Mouse (Mus musculus) embryonic facial prominence, embryonic 11.5 days (tissue): ENCODE data around the gene Traf3ip3. TPM values are rescaled to one million over a fixed set of nuclear protein-coding genes. Genes with fewer than 3 reads are reported as not detected.

Experiments used
- ATAC-seq: fragments of 200-750 bp; cut with Nextera tagmentation; replicated peaks from 2 replicates; pipeline ENCODE4 v1.8.0; 2017; ENCODE audit warnings: low read depth; ENCODE audit not compliant: insufficient number of reproducible peaks, low FRiP score, low TSS enrichment
- DNase-seq: peaks from one replicate; pipeline ENCODE4 v3.0.0-alpha.2; 2015; ENCODE audit warnings: low spot score
- H3K27ac ChIP-seq: fragments of 300-500 bp; sonication (generic); replicated peaks from 2 replicates; pipeline ENCODE4 v1.5.1; 2014; ENCODE audit warnings: mild to moderate bottlenecking, low read depth, low read length, control low read depth
- H3K27me3 ChIP-seq: fragments of 300-500 bp; sonication (generic); 2 replicates; pipeline ENCODE4 v1.6.1; 2014; ENCODE audit warnings: mild to moderate bottlenecking, low read length, moderate library complexity, mixed read lengths; ENCODE audit not compliant: control insufficient read depth, insufficient read depth
- H3K36me3 ChIP-seq: fragments of 300-500 bp; sonication (generic); replicated peaks from 2 replicates; pipeline ENCODE4 v1.6.1; 2014; ENCODE audit warnings: low read depth, mild to moderate bottlenecking, low read length, moderate library complexity, mixed read lengths; ENCODE audit not compliant: control insufficient read depth, insufficient read depth
- H3K4me1 ChIP-seq: fragments of 300-500 bp; sonication (generic); 2 replicates; pipeline ENCODE4 v1.6.1; 2014; ENCODE audit warnings: low read length, mixed read lengths; ENCODE audit not compliant: control insufficient read depth, insufficient read depth
- H3K4me2 ChIP-seq: fragments of 300-500 bp; sonication (generic); 2 replicates; pipeline ENCODE4 v1.6.1; 2014; ENCODE audit warnings: low read depth, mild to moderate bottlenecking, control low read depth, low read length, moderate library complexity
- H3K4me3 ChIP-seq: fragments of 300-500 bp; sonication (generic); 2 replicates; pipeline ENCODE4 v1.5.1; 2014; ENCODE audit warnings: low read depth, low read length, control low read depth
- H3K9ac ChIP-seq: fragments of 300-500 bp; sonication (generic); replicated peaks from 2 replicates; pipeline ENCODE4 v1.6.1; 2014; ENCODE audit warnings: mild to moderate bottlenecking, control low read depth, low read length
- H3K9me3 ChIP-seq: fragments of 300-500 bp; sonication (generic); replicated peaks from 2 replicates; pipeline ENCODE4 v1.6.1; 2016; ENCODE audit warnings: mild to moderate bottlenecking, low read length, inconsistent platforms, mixed read lengths; ENCODE audit not compliant: control insufficient read depth
- WGBS: fragments of 180-500 bp; shearing (Covaris S2); extraction: QIAGEN DNeasy Blood & Tissue Kit; methylation state at CpG from one replicate; pipeline ENCODE4 v1.1.7; 2014; 5-methylcytosine and 5-hydroxymethylcytosine counted together
- polyA plus RNA-seq: library from polyadenylated mRNA; unstranded; fragments of >200 nt; fragmentation: Nextera tagmentation; extraction: Ambion mirVana; gene quantifications from 2 replicates; pipeline ENCODE4 v1.2.1, GENCODE M21; 2014

Traf3ip3 gene
- polyA plus RNA-seq, 1 experiment from 2014 or later, result 1.5 TPM

DNA sequence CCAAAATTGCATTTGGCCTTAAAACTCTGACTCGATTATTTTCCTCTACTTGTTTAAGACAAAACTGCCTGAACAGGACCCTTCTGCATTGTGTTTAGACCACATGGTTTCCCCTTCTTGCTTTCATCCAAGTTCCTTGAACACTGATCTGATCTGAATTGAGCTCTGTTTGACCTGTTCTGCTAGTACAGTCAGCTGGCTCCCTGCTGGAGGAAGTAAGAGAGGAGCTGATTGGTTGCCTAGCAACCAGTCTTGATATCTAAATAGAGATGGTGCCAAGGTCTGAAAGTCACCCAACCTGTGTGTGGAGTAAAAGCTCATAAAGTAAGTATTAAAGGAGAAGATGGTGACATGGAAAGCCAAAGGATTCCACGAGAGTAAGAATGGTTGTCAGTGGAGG is 31.6 kb downstream of the Traf3ip3 start:
- Histone ChIP-seq H3K9ac (no peak overlapping the region), H3K27me3 (no peaks in the 10 kb centered on the region), H3K9me3 (no peaks in the 10 kb centered on the region), H3K4me3 (no peak overlapping the region), H3K27ac (no peak overlapping the region), H3K4me2 (no peak overlapping the region), H3K36me3 (no peaks in the 10 kb centered on the region), H3K4me1 (no peaks in the 10 kb centered on the region)
- no peak for ATAC-seq
- DNase-seq, result no peak
- 85% methylated on average over 2 of the region's 2 CpGs for WGBS

DNA sequence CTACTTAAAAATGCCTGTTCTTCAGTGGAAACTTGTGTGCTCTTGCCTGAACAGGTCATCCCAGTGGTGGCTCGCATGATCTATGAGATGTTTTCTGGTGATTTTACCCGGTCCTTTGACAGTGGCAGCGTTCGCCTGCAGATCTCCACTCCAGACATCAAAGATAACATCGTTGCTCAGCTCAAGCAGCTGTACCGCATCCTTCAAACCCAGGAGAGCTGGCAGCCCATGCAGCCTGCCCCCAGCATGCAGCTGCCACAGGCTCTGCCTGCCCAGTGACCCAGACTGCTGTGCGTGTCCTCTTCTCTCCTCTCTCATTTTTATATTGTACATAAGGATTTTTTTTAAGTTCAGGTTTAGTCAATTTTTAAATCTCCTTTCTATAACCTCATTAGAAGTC is 32.3 kb downstream of the Traf3ip3 start:
- DNase-seq, result no peak
- Histone ChIP-seq H3K36me3 (no peaks in the 10 kb centered on the region), H3K4me3 (no peak overlapping the region), H3K9me3 (no peaks in the 10 kb centered on the region), H3K27me3 (no peaks in the 10 kb centered on the region), H3K27ac (no peak overlapping the region), H3K4me2 (no peak overlapping the region), H3K9ac (no peak overlapping the region), H3K4me1 (no peaks in the 10 kb centered on the region)
- 91% methylated on average over 7 of the region's 7 CpGs for WGBS
- ATAC-seq, result no peak

DNA sequence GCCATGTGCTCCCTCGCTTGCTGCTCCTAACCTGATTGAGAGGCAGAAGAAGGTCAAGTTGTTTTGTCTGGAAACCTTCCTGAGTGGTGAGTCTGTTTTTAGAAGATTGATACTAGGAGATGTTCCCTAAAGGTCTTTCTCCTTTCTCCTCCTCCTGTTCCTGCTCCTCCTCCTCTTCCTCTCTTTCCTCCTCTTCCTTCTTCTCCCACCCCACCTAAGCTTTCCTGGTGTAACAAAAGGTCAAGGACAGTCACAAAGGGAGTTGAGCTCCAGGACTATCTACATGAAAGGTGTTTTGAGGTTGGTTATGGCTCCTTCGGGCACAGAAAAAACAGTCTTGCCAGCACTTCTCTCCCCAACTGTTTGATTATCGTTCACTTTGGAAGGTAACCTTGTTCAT is 33.8 kb downstream of the Traf3ip3 start, which contains the start of gene A130010J15Rik:
TSS of gene A130010J15Rik (plus strand) at position 301 of the 400 bp plus-strand sequence.
- Histone ChIP-seq H3K9me3 (no peaks in the 10 kb centered on the region), H3K4me3 (no peak within 1 kb of the TSS), H3K36me3 (no peaks in the 10 kb centered on the region), H3K4me1 (no peaks in the 10 kb centered on the region), H3K27me3 (no peaks in the 10 kb centered on the region), H3K27ac (no peak within 1 kb of the TSS), H3K9ac (no peak within 1 kb of the TSS), H3K4me2 (no peak within 1 kb of the TSS)
- ATAC-seq (no peak), DNase-seq (no peak)
- 92% methylated on average over 3 of the region's 3 CpGs for WGBS

DNA sequence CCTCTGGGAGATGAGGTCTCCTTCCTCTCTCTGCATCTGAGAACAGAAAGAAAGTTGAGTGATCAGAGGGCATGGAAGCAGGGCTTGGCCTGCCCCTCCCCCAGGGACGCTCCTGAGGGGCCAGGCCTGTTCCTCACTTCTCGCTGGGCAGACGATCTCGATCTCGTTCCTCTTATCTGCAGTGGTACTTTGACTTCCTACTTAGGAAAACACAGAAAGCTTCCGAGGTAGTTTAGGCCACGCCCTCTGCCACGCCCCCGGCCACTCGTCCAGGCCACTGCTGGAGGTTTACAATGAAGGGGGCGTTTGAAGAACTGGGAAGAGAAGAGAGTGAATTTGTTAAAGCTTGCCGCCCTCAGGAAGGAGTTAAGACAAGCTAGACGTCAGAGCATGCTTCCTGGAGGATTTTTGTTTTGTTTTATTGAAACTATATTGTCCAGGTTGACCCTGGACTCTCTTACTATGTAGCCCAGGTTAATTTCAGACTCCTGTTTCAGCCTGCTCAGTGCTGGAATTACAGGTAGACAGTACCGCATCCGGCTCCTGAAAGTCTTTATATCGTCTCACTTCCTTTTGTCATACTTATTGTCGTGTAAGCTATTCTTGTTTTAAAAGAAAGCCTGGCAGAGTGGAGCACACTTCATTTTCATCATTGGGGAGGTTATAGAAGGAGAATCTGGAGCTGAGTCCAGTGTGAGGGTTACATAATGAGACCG is 41.0 kb downstream of the Traf3ip3 start:
- peak; percentile 25; the same call in 1 of the 2 replicates for ATAC-seq
- Histone ChIP-seq H3K27me3 (no peaks in the 10 kb centered on the region), H3K9me3 (no peaks in the 10 kb centered on the region), H3K4me3 (0 out of 2 replicates have a peak overlapping the region, but pooled peaks have one; percentile 17), H3K36me3 (no peaks in the 10 kb centered on the region), H3K4me2 (peak overlapping the region; percentile 37), H3K9ac (peak overlapping the region; percentile 44), H3K27ac (no peak overlapping the region), H3K4me1 (no peaks in the 10 kb centered on the region)
- WGBS, result 14% methylated on average over 18 of the region's 18 CpGs
- peak; percentile 72 for DNase-seq

DNA sequence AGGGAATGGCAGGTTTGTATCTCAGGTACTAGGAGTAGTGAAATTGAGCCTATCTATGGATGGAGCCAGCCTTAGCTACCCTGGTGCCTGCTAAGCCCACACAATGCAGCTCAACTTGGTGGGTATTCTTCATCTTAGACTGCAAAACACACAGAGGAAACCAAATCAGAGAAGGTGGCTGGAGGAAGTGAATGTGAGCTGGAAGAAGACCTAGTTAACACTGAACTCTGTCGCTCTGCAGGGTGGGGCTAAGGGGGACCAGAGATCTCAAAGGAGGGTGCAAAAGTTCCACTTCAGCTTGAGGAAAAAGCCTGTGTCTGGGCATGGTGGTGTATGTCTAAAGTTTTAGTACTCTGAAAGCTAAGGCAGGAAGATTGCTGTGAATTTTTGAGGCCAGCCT is 41.9 kb downstream of the Traf3ip3 start:
- no peaks in the 10 kb centered on the region for H3K4me1 ChIP-seq
- no peaks in the 10 kb centered on the region for H3K27me3 ChIP-seq
- no peaks in the 10 kb centered on the region for H3K9me3 ChIP-seq
- H3K36me3 ChIP-seq, result no peaks in the 10 kb centered on the region
- DNase-seq (no peak), ATAC-seq (no peak)
- H3K9ac ChIP-seq, result no peak overlapping the region
- no peak overlapping the region for H3K4me3 ChIP-seq
- WGBS, result 52% methylated on average over 1 of the region's 1 CpGs
- no peak overlapping the region for H3K4me2 ChIP-seq
- no peak overlapping the region for H3K27ac ChIP-seq

DNA sequence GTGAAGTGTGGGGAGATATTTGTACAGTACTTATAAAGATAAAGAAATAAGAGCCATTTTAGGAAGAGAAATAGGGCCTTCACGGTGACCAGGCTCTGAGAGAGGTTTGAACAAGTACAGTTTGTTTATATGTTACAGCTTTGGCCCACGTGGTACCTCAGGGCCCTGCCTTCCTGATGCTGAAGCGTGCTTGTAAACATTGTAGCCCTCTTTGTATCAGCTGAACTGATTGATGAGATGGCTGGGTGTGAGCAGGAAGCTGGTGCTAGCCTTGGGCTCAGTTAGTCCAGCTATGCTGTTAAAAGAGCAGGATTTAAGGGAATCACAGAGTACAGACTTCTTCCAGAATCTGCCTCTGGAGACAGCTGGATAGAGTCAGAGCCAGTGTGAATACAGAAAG is 42.3 kb downstream of the Traf3ip3 start:
- no peaks in the 10 kb centered on the region for H3K4me1 ChIP-seq
- no peak overlapping the region for H3K9ac ChIP-seq
- DNase-seq (no peak), ATAC-seq (no peak)
- peaks cover 4% of the 10 kb centered on the region for H3K27me3 ChIP-seq
- no peak overlapping the region for H3K27ac ChIP-seq
- no peak overlapping the region for H3K4me2 ChIP-seq
- no peaks in the 10 kb centered on the region for H3K9me3 ChIP-seq
- 55% methylated on average over 3 of the region's 3 CpGs for WGBS
- no peak overlapping the region for H3K4me3 ChIP-seq
- H3K36me3 ChIP-seq, result no peaks in the 10 kb centered on the region

DNA sequence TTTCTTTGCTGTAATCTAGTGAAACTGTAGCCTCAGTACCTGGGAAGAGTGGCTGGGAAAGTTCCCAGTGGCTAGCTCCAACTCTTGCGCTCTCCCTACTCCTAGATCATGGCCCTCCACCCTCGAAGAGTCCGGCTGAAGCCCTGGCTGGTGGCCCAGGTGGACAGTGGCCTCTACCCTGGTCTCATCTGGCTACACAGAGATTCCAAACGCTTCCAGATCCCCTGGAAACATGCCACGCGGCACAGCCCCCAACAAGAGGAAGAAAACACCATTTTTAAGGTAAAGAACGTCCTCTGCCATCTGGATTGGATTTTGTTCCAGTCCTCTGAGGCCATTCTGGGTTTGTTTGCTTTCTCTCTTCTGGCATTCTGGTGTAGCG is 44.4 kb downstream of the Traf3ip3 start:
- Histone ChIP-seq H3K36me3 (no peaks in the 10 kb centered on the region), H3K9me3 (no peaks in the 10 kb centered on the region), H3K27ac (no peak overlapping the region), H3K4me2 (no peak overlapping the region), H3K9ac (no peak overlapping the region), H3K4me1 (peaks cover 3% of the 10 kb centered on the region; the same call in 1 of the 2 replicates), H3K27me3 (peaks cover 21% of the 10 kb centered on the region), H3K4me3 (no peak overlapping the region)
- DNase-seq (no peak), ATAC-seq (no peak)
- WGBS, result 62% methylated on average over 8 of the region's 8 CpGs

DNA sequence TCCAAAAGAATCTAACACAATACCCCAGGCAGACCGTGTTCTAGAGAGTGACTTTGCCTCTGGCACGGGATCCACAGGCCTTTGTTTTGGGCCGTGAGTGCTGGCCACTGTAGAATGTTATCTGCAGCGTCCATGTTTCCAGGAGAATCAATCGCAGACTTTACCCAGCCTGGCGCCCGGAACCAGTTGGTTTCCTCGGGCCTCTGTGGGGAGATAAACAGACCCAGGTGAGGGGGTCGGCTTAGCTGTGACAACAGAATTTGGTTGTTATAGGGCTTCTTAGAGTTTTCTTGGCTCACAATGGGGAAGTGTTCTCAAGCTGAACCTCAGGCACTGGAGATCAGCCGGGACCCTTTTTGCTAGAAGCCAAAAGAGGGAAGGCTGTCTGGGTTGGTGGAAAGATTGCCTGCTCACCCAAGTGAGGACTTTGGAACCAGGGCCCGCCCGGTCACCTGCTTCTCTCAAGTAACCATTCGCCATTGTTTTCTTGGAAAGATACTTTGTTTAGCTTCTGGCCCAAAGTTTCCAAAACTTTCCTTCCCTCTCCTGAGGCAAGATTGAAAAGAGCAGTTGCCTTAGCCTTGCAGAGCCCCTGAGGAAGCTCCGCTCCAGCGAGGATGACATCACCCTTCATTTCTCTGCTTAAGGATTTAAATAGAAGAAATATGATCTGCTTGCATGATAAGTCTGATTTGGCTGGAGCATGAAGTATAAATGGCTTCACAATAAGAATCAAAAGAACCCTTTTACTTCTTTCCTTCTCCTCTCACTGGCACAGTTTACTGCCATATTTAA is 45.0 kb downstream of the Traf3ip3 start:
- Histone ChIP-seq H3K36me3 (no peaks in the 10 kb centered on the region), H3K4me1 (peaks cover 3% of the 10 kb centered on the region; the same call in 1 of the 2 replicates), H3K4me3 (no peak overlapping the region), H3K27me3 (peaks cover 21% of the 10 kb centered on the region), H3K9ac (no peak overlapping the region), H3K27ac (no peak overlapping the region), H3K9me3 (no peaks in the 10 kb centered on the region), H3K4me2 (no peak overlapping the region)
- no peak for ATAC-seq
- no peak for DNase-seq
- WGBS, result 72% methylated on average over 15 of the region's 15 CpGs
